Mouse (Mus musculus) spleen, adult 2 months (tissue): Measurements from ENCODE around the gene Gsdme. TPM values are rescaled to one million over a fixed set of nuclear protein-coding genes. Genes with fewer than 3 reads are reported as not detected.

Experiments used
- DNase-seq, 2 experiments: peaks; one replicate each; pipeline versions ENCODE4 v3.0.0 to v3.0.0-alpha.2; 2012 to 2021; ENCODE audit warnings: low spot score in 2 of 2, low read depth in 1 of 2
- H3K27ac ChIP-seq: fragments of 200-500 bp; 2 replicates; pipeline ENCODE4 v1.5.1; 2012; ENCODE audit warnings: low read length, inconsistent platforms; ENCODE audit not compliant: insufficient read depth
- H3K27me3 ChIP-seq: fragments of 200-500 bp; 2 replicates; pipeline ENCODE4 v1.6.1; 2012; ENCODE audit warnings: mild to moderate bottlenecking, moderate library complexity, low read length, inconsistent platforms; ENCODE audit not compliant: control insufficient read depth, insufficient read depth
- H3K36me3 ChIP-seq: fragments of 200-500 bp; 2 replicates; pipeline ENCODE4 v1.6.1; 2012; ENCODE audit warnings: mild to moderate bottlenecking, low read length, inconsistent platforms; ENCODE audit not compliant: control insufficient read depth, insufficient read depth
- H3K4me1 ChIP-seq: fragments of 200-500 bp; 2 replicates; pipeline ENCODE4 v1.6.1; 2011; ENCODE audit warnings: inconsistent platforms; ENCODE audit not compliant: control insufficient read depth, insufficient read depth, insufficient read length
- H3K4me3 ChIP-seq: fragments of 200-500 bp; 2 replicates; pipeline ENCODE4 v1.5.1; 2011; ENCODE audit warnings: mild to moderate bottlenecking, inconsistent platforms; ENCODE audit not compliant: insufficient read depth, insufficient read length; ENCODE audit errors: extremely low read depth
- CTCF ChIP-seq: fragments of 200-500 bp; IDR thresholded peaks from 2 replicates; pipeline ENCODE4 v1.5.1; 2011; ENCODE audit warnings: mild to moderate bottlenecking, inconsistent platforms; ENCODE audit not compliant: insufficient read depth, insufficient read length, insufficient replicate concordance; ENCODE audit errors: extremely low read depth
- POLR2A ChIP-seq: fragments of 200-500 bp; IDR thresholded peaks from 2 replicates; pipeline ENCODE4 v1.6.1; 2011; ENCODE audit warnings: low read depth, low read length, inconsistent platforms
- WGBS: fragments of 180-500 bp; shearing (Covaris S2); methylation state at CpG from one replicate; pipeline ENCODE4 v1.1.7; 2018; 5-methylcytosine and 5-hydroxymethylcytosine counted together
- polyA plus RNA-seq: library from polyadenylated mRNA; depleted of rRNA; stranded (reverse); fragments of >200 nt; gene quantifications from 2 replicates; pipeline ENCODE4 v1.2.3, GENCODE M21; 2012

Gsdme gene
- polyA plus RNA-seq, 1 experiment: 0.84 TPM

GRCm38 (mm10) chr6:50273947-50274346 lies 10.3 kb upstream of the Gsdme start:
- no peak for DNase-seq
- no peak for TF ChIP-seq POLR2A
- TF ChIP-seq CTCF: no peak

GRCm38 (mm10) chr6:50273416-50273815 lies 9.8 kb upstream of the Gsdme start:
- 80% methylated on average over 1 of the region's 1 CpGs for WGBS
- no peak overlapping the region for H3K27ac ChIP-seq

More at GRCm38 (mm10) chr6:50273947-50274346, 10.3 kb upstream of the Gsdme start:
- Histone ChIP-seq H3K4me1 (no peaks in the 10 kb centered on the region), H3K27ac (no peak overlapping the region), H3K36me3 (no peaks in the 10 kb centered on the region), H3K4me3 (no peak overlapping the region), H3K27me3 (no peaks in the 10 kb centered on the region)
- WGBS: 77% methylated on average over 4 of the region's 4 CpGs

DNA sequence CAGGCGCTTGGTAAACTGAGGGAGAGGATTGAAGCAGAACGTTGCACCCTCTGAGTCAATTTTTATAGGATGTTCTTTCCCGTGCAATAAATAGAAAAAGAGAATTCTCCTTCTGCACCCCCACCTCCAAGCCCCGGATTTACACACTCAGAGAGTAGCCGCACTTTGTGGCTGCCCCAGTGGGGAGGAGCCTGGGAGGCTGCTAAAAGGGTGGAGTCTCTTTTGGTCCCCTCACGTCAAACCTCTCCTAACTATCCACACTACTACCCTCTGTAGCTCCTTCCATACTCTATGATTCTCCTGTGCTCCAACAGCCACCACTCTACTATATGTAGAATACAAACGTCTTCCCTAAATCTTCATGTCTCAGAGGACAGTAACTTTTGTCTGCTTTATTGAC lies 1.4 kb downstream of the Gsdme start:
- 0 out of 2 replicates have a peak, but pooled peaks cover 3% of the 10 kb centered on the region for H3K27me3 ChIP-seq
- no peaks in the 10 kb centered on the region for H3K36me3 ChIP-seq
- WGBS: 25% methylated on average over 7 of the region's 7 CpGs
- no peak overlapping the region for H3K27ac ChIP-seq
- H3K4me3 ChIP-seq: no peak overlapping the region
- peaks cover 3% of the 10 kb centered on the region; the same call in 1 of the 2 replicates for H3K4me1 ChIP-seq
- no peak for DNase-seq
- no peak for TF ChIP-seq POLR2A
- no peak for TF ChIP-seq CTCF

More at GRCm38 (mm10) chr6:50273416-50273815, 9.8 kb upstream of the Gsdme start:
- Histone ChIP-seq H3K4me3 (no peak overlapping the region), H3K36me3 (no peaks in the 10 kb centered on the region), H3K27me3 (no peaks in the 10 kb centered on the region), H3K4me1 (no peaks in the 10 kb centered on the region)
- no peak for DNase-seq
- TF ChIP-seq POLR2A: no peak
- TF ChIP-seq CTCF: no peak

DNA sequence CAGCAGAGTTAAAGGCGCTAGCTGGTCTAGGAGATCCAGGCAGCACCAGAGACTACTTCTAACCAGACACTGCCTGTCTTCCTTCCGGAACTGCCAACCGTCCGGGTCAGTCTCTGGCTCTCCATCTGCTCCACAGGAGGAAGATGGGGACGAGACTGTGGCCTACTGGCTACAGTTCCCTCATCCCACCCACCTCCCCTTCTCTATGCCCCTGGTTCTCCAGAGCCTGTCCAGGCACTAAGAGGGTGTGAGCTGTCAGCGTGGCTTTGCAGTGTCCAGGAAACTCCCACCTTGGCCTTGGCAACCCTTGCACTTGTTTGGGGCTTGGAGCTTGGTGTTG lies 1.8 kb downstream of the Gsdme start:
- H3K4me1 ChIP-seq: peaks cover 3% of the 10 kb centered on the region; the same call in 1 of the 2 replicates
- no peak for DNase-seq
- TF ChIP-seq CTCF: no peak
- no peak for TF ChIP-seq POLR2A
- 0 out of 2 replicates have a peak, but pooled peaks cover 3% of the 10 kb centered on the region for H3K27me3 ChIP-seq
- WGBS: 2% methylated on average over 6 of the region's 6 CpGs
- no peak overlapping the region for H3K27ac ChIP-seq
- peak overlapping the region; percentile 48 for H3K4me3 ChIP-seq
- H3K36me3 ChIP-seq: no peaks in the 10 kb centered on the region

GRCm38 (mm10) chr6:50261201-50261921 lies 2.3 kb downstream of the Gsdme start:
- Histone ChIP-seq H3K4me1 (peaks cover 3% of the 10 kb centered on the region; the same call in 1 of the 2 replicates), H3K27me3 (0 out of 2 replicates have a peak, but pooled peaks cover 3% of the 10 kb centered on the region), H3K36me3 (no peaks in the 10 kb centered on the region), H3K27ac (no peak overlapping the region), H3K4me3 (peak overlapping the region; percentile 48)
- 4% methylated on average over 35 of the region's 35 CpGs for WGBS
- peak in 1 of 2 experiments; percentile 35 for DNase-seq
- TF ChIP-seq POLR2A: no peak
- TF ChIP-seq CTCF: no peak

GRCm38 (mm10) chr6:50255356-50255755 lies 8.3 kb downstream of the Gsdme start:
- WGBS: 58% methylated on average over 5 of the region's 5 CpGs
- Histone ChIP-seq H3K27ac (no peak overlapping the region), H3K4me1 (no peaks in the 10 kb centered on the region; the same call in 1 of the 2 replicates), H3K36me3 (no peaks in the 10 kb centered on the region), H3K27me3 (no peaks in the 10 kb centered on the region), H3K4me3 (no peak overlapping the region)
- no peak for DNase-seq
- TF ChIP-seq CTCF (no peak), POLR2A (no peak)

DNA sequence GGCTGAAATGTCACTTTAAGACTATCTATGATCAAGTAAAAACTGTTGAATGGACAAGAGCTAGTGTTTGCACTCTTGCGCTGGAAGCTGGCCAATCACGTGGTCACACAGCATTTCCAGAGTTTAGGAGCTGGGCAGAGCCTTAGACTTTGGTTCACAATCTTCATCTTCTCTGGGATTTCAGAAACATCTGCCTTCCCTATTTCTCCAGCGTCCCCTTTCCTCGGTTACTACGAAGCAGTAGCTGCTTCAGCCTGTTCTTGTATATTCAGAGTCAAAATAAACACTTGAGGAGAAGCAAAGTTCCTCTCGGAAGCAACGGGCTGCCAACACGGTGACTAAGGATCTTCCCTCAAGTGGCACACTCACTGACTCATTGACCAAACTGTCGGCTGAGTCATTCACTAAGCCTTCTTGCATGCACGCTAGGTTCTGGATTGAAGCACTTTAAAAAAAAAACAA lies 8.9 kb downstream of the Gsdme start:
- TF ChIP-seq POLR2A (no peak), CTCF (no peak)
- WGBS: 23% methylated on average over 10 of the region's 10 CpGs
- DNase-seq: no peak
- Histone ChIP-seq H3K36me3 (no peaks in the 10 kb centered on the region), H3K27me3 (no peaks in the 10 kb centered on the region), H3K4me3 (no peak overlapping the region), H3K4me1 (no peaks in the 10 kb centered on the region; the same call in 1 of the 2 replicates), H3K27ac (no peak overlapping the region)
